Mouse (Mus musculus) forebrain, embryonic 13.5 days (tissue): ENCODE measurements around the gene Egln3. TPM values are rescaled to one million over a fixed set of nuclear protein-coding genes. Genes with fewer than 3 reads are reported as not detected.

ENCODE experiments used
- ATAC-seq: fragments of 200-750 bp; cut with Nextera tagmentation; 2 replicates; pipeline ENCODE4 v1.8.0; 2017
- H3K27ac ChIP-seq: fragments of 300-500 bp; sonication (generic); 2 replicates; pipeline ENCODE4 v1.5.1; 2015; ENCODE audit warnings: inconsistent platforms, mild to moderate bottlenecking, moderate library complexity
- H3K27me3 ChIP-seq: fragments of 300-500 bp; sonication (generic); 2 replicates; pipeline ENCODE4 v1.6.1; 2015; ENCODE audit warnings: mild to moderate bottlenecking, inconsistent platforms
- H3K36me3 ChIP-seq: fragments of 300-500 bp; sonication (generic); 2 replicates; pipeline ENCODE4 v1.6.1; 2015; ENCODE audit warnings: mild to moderate bottlenecking, inconsistent platforms; ENCODE audit not compliant: poor library complexity, severe bottlenecking
- H3K4me1 ChIP-seq: fragments of 300-500 bp; sonication (generic); 2 replicates; pipeline ENCODE4 v1.6.1; 2015; ENCODE audit warnings: inconsistent platforms
- H3K4me2 ChIP-seq: fragments of 300-500 bp; sonication (generic); 2 replicates; pipeline ENCODE4 v1.6.1; 2015; ENCODE audit warnings: inconsistent platforms, mild to moderate bottlenecking, moderate library complexity
- H3K4me3 ChIP-seq: fragments of 300-500 bp; sonication (generic); 2 replicates; pipeline ENCODE4 v1.5.1; 2015; ENCODE audit warnings: mild to moderate bottlenecking, inconsistent platforms
- H3K9ac ChIP-seq: fragments of 300-500 bp; sonication (generic); 2 replicates; pipeline ENCODE4 v1.6.1; 2015; ENCODE audit warnings: mild to moderate bottlenecking, inconsistent platforms
- H3K9me3 ChIP-seq: fragments of 300-500 bp; sonication (generic); replicated peaks from 2 replicates; pipeline ENCODE4 v1.6.1; 2016; ENCODE audit warnings: inconsistent platforms
- WGBS: fragments of 180-500 bp; shearing (Covaris S2); methylation state at CpG from one replicate; pipeline ENCODE4 v1.1.7; 2015; 5-methylcytosine and 5-hydroxymethylcytosine counted together
- polyA plus RNA-seq: library from polyadenylated mRNA; unstranded; fragments of >200 nt; fragmentation: Nextera tagmentation; extraction: Ambion mirVana; gene quantifications from 2 replicates; pipeline ENCODE4 v1.2.1, GENCODE M21; 2015

The Egln3 gene
- polyA plus RNA-seq, 1 experiment from 2014 or later, result 3.9 TPM

DNA sequence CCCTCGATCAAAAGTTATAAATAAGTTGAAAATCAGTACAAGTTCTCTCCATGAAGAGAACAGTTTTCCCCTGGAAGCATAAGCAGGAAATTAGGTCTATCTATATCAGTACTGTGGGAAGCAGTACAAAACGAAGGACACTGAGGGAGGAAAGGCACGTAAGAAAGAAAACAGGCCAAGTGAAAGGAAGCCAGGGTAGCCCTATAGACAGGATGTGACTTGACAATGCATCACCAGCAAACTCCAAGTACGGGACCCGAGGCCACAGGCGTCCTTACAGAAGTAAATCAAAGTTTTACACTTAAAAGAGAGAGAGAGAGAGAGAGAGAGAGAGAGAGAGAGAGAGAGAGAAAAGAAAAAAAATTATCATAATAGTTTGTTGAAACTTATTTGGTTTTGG, 2.8 kb downstream of the Egln3 start:
- Histone ChIP-seq H3K9ac (no peak overlapping the region), H3K4me2 (peak overlapping the region; percentile 17; the same call in 1 of the 2 replicates), H3K36me3 (no peaks in the 10 kb centered on the region), H3K27ac (no peak overlapping the region), H3K4me3 (no peak overlapping the region), H3K4me1 (peaks cover 65% of the 10 kb centered on the region), H3K9me3 (no peaks in the 10 kb centered on the region), H3K27me3 (peaks cover 21% of the 10 kb centered on the region; the same call in 1 of the 2 replicates)
- WGBS, result 56% methylated on average over 6 of the region's 6 CpGs
- ATAC-seq, result no peak

- H3K4me1 ChIP-seq, result peaks cover 70% of the 10 kb centered on the region
These were observed 3.5 kb downstream of the Egln3 start for GRCm38 (mm10) chr12:54200172-54200571.

GRCm38 (mm10) chr12:54198282-54198918, 5.3 kb downstream of the Egln3 start:
- Histone ChIP-seq H3K9ac (no peak overlapping the region), H3K9me3 (no peaks in the 10 kb centered on the region), H3K27me3 (peaks cover 11% of the 10 kb centered on the region; the same call in 1 of the 2 replicates), H3K4me3 (no peak overlapping the region), H3K36me3 (no peaks in the 10 kb centered on the region), H3K4me1 (peaks cover 77% of the 10 kb centered on the region), H3K27ac (peak overlapping the region; percentile 40; the same call in 1 of the 2 replicates), H3K4me2 (peak overlapping the region; percentile 47; the same call in 1 of the 2 replicates)
- 93% methylated on average over 4 of the region's 4 CpGs for WGBS
- ATAC-seq, result no peak

More at GRCm38 (mm10) chr12:54200172-54200571, 3.5 kb downstream of the Egln3 start:
- no peak for ATAC-seq
- no peaks in the 10 kb centered on the region for H3K9me3 ChIP-seq
- no peak overlapping the region for H3K4me3 ChIP-seq
- H3K36me3 ChIP-seq, result no peaks in the 10 kb centered on the region
- no peak overlapping the region for H3K27ac ChIP-seq
- H3K4me2 ChIP-seq, result no peak overlapping the region
- no peak overlapping the region for H3K9ac ChIP-seq
- H3K27me3 ChIP-seq, result peaks cover 19% of the 10 kb centered on the region; the same call in 1 of the 2 replicates
- WGBS, result 46% methylated on average over 4 of the region's 4 CpGs

DNA sequence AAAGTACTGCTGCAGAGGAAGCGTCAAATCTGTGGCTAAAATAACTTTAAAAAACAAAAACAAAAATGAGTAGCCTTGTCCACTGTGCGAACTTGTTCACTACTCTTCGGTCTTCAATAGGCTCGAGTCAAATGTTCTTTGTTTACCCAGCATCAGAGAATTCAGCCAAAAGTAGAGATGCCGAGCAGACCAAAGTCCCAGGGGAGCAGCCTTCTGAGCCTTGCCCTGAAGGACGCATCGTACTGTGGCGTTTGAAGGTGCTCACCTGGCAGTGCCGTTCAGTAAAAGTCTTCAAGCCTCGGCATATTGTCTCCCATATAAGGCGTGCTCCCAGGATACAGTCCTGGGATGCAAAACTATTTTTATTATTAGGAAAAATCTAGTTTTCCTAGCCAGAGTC, 5.8 kb downstream of the Egln3 start:
- peak; percentile 37; the same call in 1 of the 2 replicates for ATAC-seq

GRCm38 (mm10) chr12:54197301-54197782, 6.3 kb downstream of the Egln3 start:
- peak overlapping the region; percentile 80 for H3K27ac ChIP-seq
- H3K9ac ChIP-seq, result no peak overlapping the region
- no peaks in the 10 kb centered on the region for H3K9me3 ChIP-seq
- H3K4me3 ChIP-seq, result 0 out of 2 replicates have a peak overlapping the region, but pooled peaks have one; percentile 0
- peaks cover 5% of the 10 kb centered on the region; the same call in 1 of the 2 replicates for H3K27me3 ChIP-seq
- 20% methylated on average over 6 of the region's 6 CpGs for WGBS
- no peaks in the 10 kb centered on the region for H3K36me3 ChIP-seq
- H3K4me1 ChIP-seq, result peaks cover 77% of the 10 kb centered on the region
- peak overlapping the region; percentile 47 for H3K4me2 ChIP-seq
- peak; percentile 64 for ATAC-seq

More for the DNA sequence above, 5.8 kb downstream of the Egln3 start:
- Histone ChIP-seq H3K9me3 (no peaks in the 10 kb centered on the region), H3K27ac (peak overlapping the region; percentile 80), H3K4me2 (peak overlapping the region; percentile 47), H3K4me1 (peaks cover 77% of the 10 kb centered on the region), H3K9ac (no peak overlapping the region), H3K27me3 (peaks cover 10% of the 10 kb centered on the region; the same call in 1 of the 2 replicates), H3K36me3 (no peaks in the 10 kb centered on the region), H3K4me3 (0 out of 2 replicates have a peak overlapping the region, but pooled peaks have one; percentile 0)
- 48% methylated on average over 11 of the region's 11 CpGs for WGBS

GRCm38 (mm10) chr12:54196881-54197280, 6.8 kb downstream of the Egln3 start:
- Histone ChIP-seq H3K4me1 (peaks cover 77% of the 10 kb centered on the region), H3K9me3 (no peaks in the 10 kb centered on the region), H3K27me3 (peaks cover 1% of the 10 kb centered on the region; the same call in 1 of the 2 replicates), H3K9ac (no peak overlapping the region), H3K27ac (peak overlapping the region; percentile 80), H3K36me3 (no peaks in the 10 kb centered on the region), H3K4me2 (peak overlapping the region; percentile 47), H3K4me3 (no peak overlapping the region)
- 53% methylated on average over 8 of the region's 8 CpGs for WGBS
- no peak for ATAC-seq

DNA sequence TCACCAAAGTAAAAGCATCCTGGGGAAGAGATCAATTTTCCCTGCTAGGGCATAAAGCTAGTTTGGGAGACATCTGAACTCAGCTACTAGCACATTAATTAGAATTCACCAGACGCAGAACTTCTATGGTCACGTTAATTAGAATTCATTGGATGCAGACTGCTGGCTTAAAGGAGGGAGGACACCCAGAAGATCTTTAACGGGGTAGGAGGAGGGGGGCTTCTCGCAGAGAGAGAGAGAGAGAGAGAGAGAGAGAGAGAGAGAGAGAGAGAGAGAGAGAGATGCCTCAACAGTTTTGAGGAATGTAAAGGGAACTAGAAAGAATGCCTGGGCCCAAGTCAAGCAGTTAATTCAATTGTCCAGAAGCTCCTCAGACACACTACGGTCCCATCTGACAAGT, 9.5 kb downstream of the Egln3 start:
- Histone ChIP-seq H3K27ac (peak overlapping the region; percentile 14; the same call in 1 of the 2 replicates), H3K9ac (no peak overlapping the region), H3K9me3 (no peaks in the 10 kb centered on the region), H3K27me3 (no peaks in the 10 kb centered on the region), H3K4me1 (peaks cover 79% of the 10 kb centered on the region), H3K4me2 (no peak overlapping the region), H3K4me3 (no peak overlapping the region), H3K36me3 (no peaks in the 10 kb centered on the region)
- no peak for ATAC-seq
- 5% methylated on average over 5 of the region's 5 CpGs for WGBS

GRCm38 (mm10) chr12:54192305-54192661, 11.4 kb downstream of the Egln3 start:
- no peaks in the 10 kb centered on the region for H3K27me3 ChIP-seq
- no peak for ATAC-seq
- H3K36me3 ChIP-seq, result no peaks in the 10 kb centered on the region
- peak overlapping the region; percentile 18 for H3K4me3 ChIP-seq
- H3K9ac ChIP-seq, result peak overlapping the region; percentile 54
- peaks cover 74% of the 10 kb centered on the region for H3K4me1 ChIP-seq
- peak overlapping the region; percentile 89 for H3K27ac ChIP-seq
- peak overlapping the region; percentile 55 for H3K4me2 ChIP-seq
- H3K9me3 ChIP-seq, result no peaks in the 10 kb centered on the region
- WGBS, result 2% methylated on average over 5 of the region's 5 CpGs

GRCm38 (mm10) chr12:54191608-54192304, 11.9 kb downstream of the Egln3 start:
- Histone ChIP-seq H3K9ac (peak overlapping the region; percentile 54), H3K27me3 (no peaks in the 10 kb centered on the region), H3K27ac (peak overlapping the region; percentile 89), H3K9me3 (no peaks in the 10 kb centered on the region), H3K4me2 (peak overlapping the region; percentile 55), H3K4me1 (peaks cover 74% of the 10 kb centered on the region), H3K36me3 (no peaks in the 10 kb centered on the region), H3K4me3 (peak overlapping the region; percentile 18)
- ATAC-seq, result peak; percentile 99
- 3% methylated on average over 19 of the region's 19 CpGs for WGBS

DNA sequence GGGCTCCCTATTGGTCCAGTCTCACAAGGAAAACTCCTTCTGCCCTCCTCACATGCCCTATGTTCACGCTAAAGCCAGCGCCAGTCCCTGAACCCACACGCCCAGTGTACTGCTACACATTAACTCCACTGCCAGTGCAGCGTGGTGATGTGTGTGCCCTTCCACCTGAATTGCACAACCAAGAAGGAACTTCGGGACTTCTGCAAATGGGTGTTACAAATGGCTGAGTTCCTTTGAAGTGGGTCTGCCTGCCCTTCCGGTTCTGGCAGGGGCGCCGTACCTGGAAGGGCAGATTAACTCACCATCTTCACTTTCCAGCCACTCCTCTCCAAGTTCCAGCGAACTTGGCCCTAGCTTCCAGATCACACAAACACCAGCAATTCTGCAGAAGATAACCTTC, 12.5 kb downstream of the Egln3 start:
- 45% methylated on average over 9 of the region's 9 CpGs for WGBS
- H3K9ac ChIP-seq, result no peak overlapping the region
- H3K4me1 ChIP-seq, result peaks cover 68% of the 10 kb centered on the region
- H3K36me3 ChIP-seq, result no peaks in the 10 kb centered on the region
- no peaks in the 10 kb centered on the region for H3K9me3 ChIP-seq
- H3K27me3 ChIP-seq, result no peaks in the 10 kb centered on the region
- H3K27ac ChIP-seq, result peak overlapping the region; percentile 89
- ATAC-seq, result no peak
- H3K4me3 ChIP-seq, result no peak overlapping the region
- H3K4me2 ChIP-seq, result peak overlapping the region; percentile 55

DNA sequence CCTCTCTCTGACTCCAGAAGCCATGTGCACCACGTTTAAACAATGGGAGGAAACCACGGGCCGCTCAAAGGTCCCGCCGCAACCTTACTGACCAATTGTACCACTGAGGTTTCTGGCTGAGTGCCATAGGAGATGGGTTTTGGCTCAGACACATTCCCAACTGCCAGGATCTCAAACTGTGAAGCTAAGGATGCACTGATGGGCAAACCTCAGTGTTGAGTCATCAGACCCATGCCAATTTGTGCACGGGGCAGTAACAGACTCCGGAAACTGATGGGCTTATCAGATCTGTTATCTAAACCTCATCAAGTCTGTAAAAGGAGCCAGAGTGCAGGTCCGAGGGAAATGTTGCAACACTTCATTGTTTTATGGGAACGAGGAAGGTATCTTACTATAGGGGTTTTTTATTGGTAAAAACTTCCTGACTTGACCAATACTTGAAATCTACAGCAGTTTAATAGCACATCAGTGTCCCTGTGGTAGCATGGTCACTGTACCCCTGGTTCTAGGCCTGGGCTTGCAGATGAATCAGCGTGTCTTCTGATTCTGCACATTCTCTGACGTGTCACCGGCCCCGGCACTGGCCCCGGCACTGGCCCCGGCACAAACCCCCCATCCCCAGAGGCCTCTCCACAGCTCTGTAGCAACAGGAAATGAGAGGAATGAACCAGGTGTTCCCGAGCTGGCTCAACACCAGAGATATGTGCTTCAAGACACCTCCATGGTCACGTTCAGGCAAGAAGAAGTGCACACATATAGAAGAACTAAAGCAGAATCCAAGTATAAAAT, 15.7 kb downstream of the Egln3 start:
- 0 out of 2 replicates have a peak, but pooled peaks cover 3% of the 10 kb centered on the region for H3K36me3 ChIP-seq

More for the DNA sequence above, 15.7 kb downstream of the Egln3 start:
- Histone ChIP-seq H3K4me1 (peaks cover 41% of the 10 kb centered on the region), H3K27me3 (no peaks in the 10 kb centered on the region), H3K4me3 (no peak overlapping the region), H3K4me2 (no peak overlapping the region), H3K9me3 (no peaks in the 10 kb centered on the region), H3K27ac (no peak overlapping the region), H3K9ac (no peak overlapping the region)
- WGBS, result 84% methylated on average over 17 of the region's 17 CpGs
- no peak for ATAC-seq
